ENCODE assay signal across 13 mouse cellular contexts in the genomic region with DNA sequence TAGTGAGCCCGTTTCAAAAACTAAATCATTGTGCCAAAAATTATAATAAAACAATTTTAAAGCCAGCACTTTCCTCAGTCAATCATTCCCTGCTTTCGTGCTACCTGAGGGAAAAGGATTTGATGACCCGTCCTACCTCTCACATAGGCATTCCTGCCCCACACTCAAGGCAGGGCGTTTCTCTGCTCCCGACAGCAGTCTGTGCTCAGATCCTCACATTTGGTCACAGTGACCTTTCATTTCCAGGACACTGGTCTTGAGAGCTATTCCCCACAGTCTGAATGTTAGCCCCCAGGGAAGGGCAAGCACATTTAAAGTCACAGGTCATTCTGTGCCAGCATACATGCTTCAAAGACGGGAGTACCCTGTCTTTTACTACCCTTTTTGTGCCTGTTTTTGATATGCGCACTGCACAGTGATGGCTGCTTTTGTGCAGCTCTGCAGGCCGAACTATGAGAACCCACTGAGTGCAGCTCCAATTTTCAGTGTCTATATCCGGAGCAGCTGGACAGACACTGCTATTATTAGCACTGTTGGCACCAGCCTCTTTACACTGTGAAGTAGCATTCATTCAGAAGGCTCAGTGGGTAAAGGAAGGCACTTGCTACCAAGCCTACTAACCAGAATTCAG. TPM values are rescaled to one million over a fixed set of nuclear protein-coding genes. Genes with fewer than 3 reads are reported as not detected.
DNase-seq lines count a peak whose midpoint lies in the region; ATAC-seq and TF ChIP-seq lines count a peak whose summit lies in the region.
"Had no signal": no experiment of that assay in that cellular context is flagged by ENCODE, and none has a peak within 500 bp of the region (broad histone marks: within the 10 kb centered on the region; RNA-seq: fewer than 3 reads in every experiment).

No protein-coding gene starts in this region.

- ATAC-seq in heart, postnatal 0 days (ENCODE audit: insufficient read depth, low read depth), result peak; percentile 96
- ATAC-seq in intestine, embryonic 16.5 days, result no peak
- ATAC-seq in kidney, embryonic 15.5 days (replicated peaks; ENCODE audit: low FRiP score), result no peak

- 43% methylated on average over 9 of the region's 9 CpGs for WGBS in heart, postnatal 0 days
- WGBS in intestine, embryonic 16.5 days, result 84% methylated on average over 9 of the region's 9 CpGs
- 79% methylated on average over 9 of the region's 9 CpGs for WGBS in kidney, embryonic 15.5 days

- H3K9me3 ChIP-seq in heart, postnatal 0 days (replicated peaks; ENCODE audit: control insufficient read depth, low read length), result no peaks in the 10 kb centered on the region
- no peaks in the 10 kb centered on the region for H3K9me3 ChIP-seq in intestine, embryonic 16.5 days (ENCODE audit: control insufficient read depth, low read length)
- H3K9me3 ChIP-seq in kidney, embryonic 15.5 days (replicated peaks), result no peaks in the 10 kb centered on the region
- H3K9me3 ChIP-seq: limb, embryonic 12.5 days had no signal

- no peaks in the 10 kb centered on the region for H3K27me3 ChIP-seq in heart, postnatal 0 days (ENCODE audit: control insufficient read depth, insufficient read depth, low read length)
- no peaks in the 10 kb centered on the region for H3K27me3 ChIP-seq in intestine, embryonic 16.5 days (replicated peaks; ENCODE audit: control insufficient read depth, insufficient read depth, low read length)
- no peaks in the 10 kb centered on the region for H3K27me3 ChIP-seq in kidney, embryonic 15.5 days
- H3K27me3 ChIP-seq: limb, embryonic 12.5 days had no signal

- no peak overlapping the region for H3K9ac ChIP-seq in heart, postnatal 0 days (replicated peaks; ENCODE audit: low read depth, low read length)
- no peak overlapping the region for H3K9ac ChIP-seq in intestine, embryonic 16.5 days (ENCODE audit: low read depth, low read length)
- H3K9ac ChIP-seq in kidney, embryonic 15.5 days, result no peak overlapping the region
- H3K9ac ChIP-seq: limb, embryonic 12.5 days had no signal

- TF ChIP-seq POLR2A in brain, embryonic 14.5 days (IDR thresholded peaks at IDR 0.05; ENCODE audit: borderline replicate concordance, extremely low read depth, insufficient read depth, insufficient read length, poor library complexity, severe bottlenecking), result no peak

- no peak for TF ChIP-seq CTCF in layer of hippocampus, adult 2 months (conservative IDR thresholded peaks at IDR 0.05)
- no peak for TF ChIP-seq CTCF in brain, embryonic 14.5 days (IDR thresholded peaks at IDR 0.05; ENCODE audit: borderline replicate concordance, extremely low read depth, insufficient read depth, insufficient read length)
- TF ChIP-seq CTCF in heart, postnatal 0 days (IDR thresholded peaks at IDR 0.05; ENCODE audit: low read depth), result no peak

- peak; percentile 9 for DNase-seq in cerebellum, adult 9-11 months
- no peak for DNase-seq in cerebellum, postnatal 36 days
- DNase-seq in layer of hippocampus, adult 9-11 months, result peak; percentile 28
- no peak for DNase-seq in layer of hippocampus, adult 2 months (ENCODE audit: low spot score in 2 of 2)
- DNase-seq in brain, embryonic 14.5 days (ENCODE audit: low read depth), result peak; percentile 41
- DNase-seq in heart, postnatal 0 days (ENCODE audit: low spot score), result peak; percentile 76
- DNase-seq: kidney, adult 2 months; lung, postnatal 10 days; retina, postnatal 1 day had no signal

- peak overlapping the region; percentile 10; the same call in 1 of the 2 replicates for H3K4me2 ChIP-seq in heart, postnatal 0 days (ENCODE audit: low read depth, low read length)
- no peak overlapping the region for H3K4me2 ChIP-seq in intestine, embryonic 16.5 days (ENCODE audit: low read depth, low read length)
- H3K4me2 ChIP-seq in kidney, embryonic 15.5 days, result no peak overlapping the region
- H3K4me2 ChIP-seq: limb, embryonic 12.5 days had no signal

- H3K36me3 ChIP-seq in heart, postnatal 0 days (replicated peaks; ENCODE audit: control insufficient read depth, insufficient read depth, low read length), result no peaks in the 10 kb centered on the region
- H3K36me3 ChIP-seq in intestine, embryonic 16.5 days (ENCODE audit: control insufficient read depth, insufficient read depth, low read length), result no peaks in the 10 kb centered on the region
- H3K36me3 ChIP-seq in kidney, embryonic 15.5 days, result no peaks in the 10 kb centered on the region
- H3K36me3 ChIP-seq: limb, embryonic 12.5 days had no signal

- H3K4me1 ChIP-seq in heart, postnatal 0 days (ENCODE audit: control insufficient read depth, insufficient read depth), result 0 out of 2 replicates have a peak, but pooled peaks cover 7% of the 10 kb centered on the region
- no peaks in the 10 kb centered on the region for H3K4me1 ChIP-seq in intestine, embryonic 16.5 days (ENCODE audit: control insufficient read depth, insufficient read depth, low read length)
- H3K4me1 ChIP-seq in kidney, embryonic 15.5 days, result no peaks in the 10 kb centered on the region
- H3K4me1 ChIP-seq: limb, embryonic 12.5 days had no signal

- no peak for TF ChIP-seq EP300 in heart, postnatal 0 days (IDR thresholded peaks at IDR 0.05; ENCODE audit: low read depth)

- H3K27ac ChIP-seq in layer of hippocampus, adult 2 months, result no peak overlapping the region
- H3K27ac ChIP-seq in heart, postnatal 0 days (ENCODE audit: low read depth), result peak overlapping the region; percentile 89
- H3K27ac ChIP-seq in intestine, embryonic 16.5 days (ENCODE audit: low read length), result no peak overlapping the region
- no peak overlapping the region for H3K27ac ChIP-seq in kidney, embryonic 15.5 days
- H3K27ac ChIP-seq: limb, embryonic 12.5 days; stomach, postnatal 0 days had no signal

- no peak overlapping the region for H3K4me3 ChIP-seq in layer of hippocampus, adult 2 months
- H3K4me3 ChIP-seq in heart, postnatal 0 days (ENCODE audit: low read depth, low read length), result no peak overlapping the region
- no peak overlapping the region for H3K4me3 ChIP-seq in intestine, embryonic 16.5 days (ENCODE audit: low read length)
- H3K4me3 ChIP-seq in kidney, embryonic 15.5 days (replicated peaks), result no peak overlapping the region
- H3K4me3 ChIP-seq: limb, embryonic 12.5 days had no signal

RNA-seq across cellular contexts. Expression of gene Cxadr, which starts 26.3 kb away (rescaled TPM):
- 10 to 100 TPM; 14.7 to 16.9 TPM for total RNA-seq in layer of hippocampus, adult 2 months (2021)
- 82.6 and 124 TPM in 2 replicates for polyA plus RNA-seq in brain, embryonic 14.5 days (2012; rRNA removed)
- total RNA-seq in heart, postnatal 0 days (2014; rRNA removed; ENCODE audit: low replicate concordance), result 37.1 and 79.9 TPM in 2 replicates
- 22.6 and 23.3 TPM in 2 replicates for polyA plus RNA-seq in heart, postnatal 0 days (2015; fragmentation: Nextera tagmentation; extraction: Ambion mirVana)
- polyA plus RNA-seq in intestine, embryonic 16.5 days (2015; fragmentation: Nextera tagmentation; extraction: Ambion mirVana), result 51.4 and 61.1 TPM in 2 replicates
- polyA plus RNA-seq in kidney, embryonic 15.5 days (2015; fragmentation: Nextera tagmentation; extraction: Ambion mirVana), result 32.0 and 37.6 TPM in 2 replicates

Comparison
In these comparisons a context has a peak if more than half of its experiments do, and no peak if none do; other contexts are left out.
1. DNase-seq: peak in cerebellum, adult 9-11 months (single experiment), layer of hippocampus, adult 9-11 months (single experiment), brain, embryonic 14.5 days (single experiment) and heart, postnatal 0 days (single experiment); none in cerebellum, postnatal 36 days (0 of 2) and layer of hippocampus, adult 2 months (0 of 2).